Mouse (Mus musculus): ENCODE measurements around the gene Sun2. TPM values are rescaled to one million over a fixed set of nuclear protein-coding genes. Genes with fewer than 3 reads are reported as not detected.
A peak's percentile ranks its signal among the peaks of the same experiment; 100 is the strongest.

The Sun2 gene
- total RNA-seq, 2 experiments from 2014 or later = 83.4 to 233 TPM

DNA sequence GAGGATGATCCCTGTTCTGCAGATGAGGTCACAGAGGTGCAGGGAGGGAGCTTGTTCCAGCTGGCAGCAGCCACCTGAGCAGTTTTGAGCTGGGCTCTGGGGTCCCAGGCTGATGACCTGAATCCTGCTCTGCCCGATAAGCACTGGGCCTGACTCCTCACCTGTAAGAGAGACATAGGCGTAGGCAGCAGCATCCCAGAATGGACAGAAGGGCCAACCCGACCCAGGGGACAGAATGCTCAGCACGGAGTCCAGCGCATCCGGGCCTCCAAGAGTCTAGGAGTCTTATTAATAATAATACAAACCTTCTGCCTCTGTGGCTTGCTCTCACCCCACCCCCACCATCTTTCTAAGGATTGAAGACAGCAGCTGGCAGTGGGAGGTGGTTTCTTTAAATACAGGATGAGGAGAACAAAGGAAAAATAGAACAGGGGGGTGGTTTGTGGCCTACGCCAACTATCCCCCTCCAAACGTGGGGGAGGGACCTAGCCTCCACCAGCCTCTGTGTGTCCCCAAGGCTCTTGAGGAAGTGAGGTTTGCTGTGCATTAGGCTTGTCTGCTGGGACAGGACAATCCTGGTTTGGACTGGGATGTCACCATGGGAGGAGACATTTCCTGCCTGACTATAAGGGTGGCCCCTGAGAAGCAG is 13.8 kb upstream of the Sun2 start:
- ATAC-seq (replicated peaks; ENCODE audit: poor library complexity) = no peak

DNA sequence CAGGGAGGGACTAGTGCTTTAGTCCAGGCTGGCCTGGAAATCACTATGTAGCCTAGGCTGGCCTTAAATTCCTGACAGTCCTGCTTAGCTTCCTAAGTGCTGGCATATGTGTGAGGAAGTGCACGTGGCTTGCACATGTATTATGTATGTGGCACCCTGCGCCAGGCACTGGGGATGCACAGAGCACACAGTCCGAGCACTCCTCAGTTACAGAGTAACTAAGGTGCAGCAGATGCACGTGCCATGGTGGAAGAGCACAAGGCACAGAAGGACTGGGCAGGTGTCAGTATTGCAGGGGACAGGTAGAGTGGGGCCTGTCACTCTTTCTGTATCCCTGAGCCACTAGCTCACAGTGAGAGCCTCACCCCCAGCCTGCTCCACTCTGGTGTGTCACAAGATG is 12.8 kb upstream of the Sun2 start:
- ATAC-seq (replicated peaks; ENCODE audit: poor library complexity) = no peak

GRCm38 (mm10) chr15:79753873-79754272 is 11.5 kb upstream of the Sun2 start:
- ATAC-seq (replicated peaks; ENCODE audit: poor library complexity) = no peak

DNA sequence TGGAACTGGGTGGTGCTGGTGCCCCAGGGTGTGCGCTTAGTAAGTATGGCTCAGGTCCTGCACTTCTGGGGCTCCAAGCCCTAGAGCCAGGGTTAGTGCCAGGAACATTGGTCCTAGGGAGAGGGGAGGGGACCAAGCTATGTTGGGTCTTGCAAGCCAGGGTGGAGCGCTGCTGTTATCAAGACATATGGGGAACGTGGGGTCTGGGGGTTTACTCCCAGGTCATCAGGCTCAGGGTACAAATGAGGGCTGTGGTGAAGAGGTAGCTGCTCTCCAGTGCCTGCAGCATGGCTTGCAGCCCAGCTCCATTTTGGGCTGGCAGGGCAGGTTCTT is 11.1 kb upstream of the Sun2 start:
- no peak for ATAC-seq (replicated peaks; ENCODE audit: poor library complexity)

- peak; percentile 81 for ATAC-seq (replicated peaks; ENCODE audit: poor library complexity)
These were observed 10.5 kb upstream of the Sun2 start for GRCm38 (mm10) chr15:79752742-79753419.

- ATAC-seq (replicated peaks; ENCODE audit: poor library complexity) = peak; percentile 51
These were observed 9.4 kb upstream of the Sun2 start for GRCm38 (mm10) chr15:79751772-79752171.

GRCm38 (mm10) chr15:79750266-79750665 is 7.9 kb upstream of the Sun2 start:
- ATAC-seq (replicated peaks; ENCODE audit: poor library complexity) = no peak

- ATAC-seq (replicated peaks; ENCODE audit: poor library complexity) = peak; percentile 30
These were observed 6.8 kb upstream of the Sun2 start for GRCm38 (mm10) chr15:79749162-79749561.

DNA sequence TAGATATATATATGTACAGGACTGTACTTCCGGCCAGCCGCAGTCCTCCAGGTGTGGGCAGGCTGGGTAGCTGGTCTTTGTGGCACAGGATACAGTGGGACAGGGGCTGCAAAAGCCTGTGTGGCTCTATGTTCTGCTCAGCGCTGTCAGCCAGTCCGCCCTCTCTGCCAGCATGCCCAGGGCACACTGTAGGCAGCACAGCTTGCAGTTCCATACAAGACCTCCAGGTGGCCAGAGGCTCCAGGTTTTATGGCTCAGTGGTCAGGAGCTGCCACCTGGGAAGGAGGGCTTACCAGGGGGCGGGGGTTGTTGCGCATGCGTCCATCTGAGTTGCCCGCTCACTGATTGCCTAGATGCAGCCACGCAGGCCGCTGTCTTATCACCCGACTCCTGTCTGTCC is 5.7 kb upstream of the Sun2 start:
- peak; percentile 61 for ATAC-seq (replicated peaks; ENCODE audit: poor library complexity)

DNA sequence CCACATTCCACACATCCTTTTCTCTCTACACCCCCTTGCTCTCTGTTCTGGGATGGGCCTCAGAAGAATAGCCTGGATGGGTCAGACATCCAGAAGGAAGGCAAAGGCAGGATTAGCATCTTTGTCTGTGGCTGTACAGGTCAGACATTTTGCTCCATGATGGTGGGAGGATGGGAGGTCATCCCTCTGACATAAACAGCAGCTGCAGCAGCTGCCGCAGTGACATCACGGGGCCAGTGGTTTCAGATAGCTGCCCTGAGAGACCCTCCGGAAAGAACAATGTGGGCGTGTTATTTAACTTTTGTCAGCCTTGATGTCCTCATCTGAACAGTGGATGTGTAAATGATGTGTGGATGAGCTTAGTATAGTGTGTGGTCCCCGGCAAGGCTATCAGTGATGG is 3.5 kb upstream of the Sun2 start:
- no peak for ATAC-seq (replicated peaks; ENCODE audit: poor library complexity)

DNA sequence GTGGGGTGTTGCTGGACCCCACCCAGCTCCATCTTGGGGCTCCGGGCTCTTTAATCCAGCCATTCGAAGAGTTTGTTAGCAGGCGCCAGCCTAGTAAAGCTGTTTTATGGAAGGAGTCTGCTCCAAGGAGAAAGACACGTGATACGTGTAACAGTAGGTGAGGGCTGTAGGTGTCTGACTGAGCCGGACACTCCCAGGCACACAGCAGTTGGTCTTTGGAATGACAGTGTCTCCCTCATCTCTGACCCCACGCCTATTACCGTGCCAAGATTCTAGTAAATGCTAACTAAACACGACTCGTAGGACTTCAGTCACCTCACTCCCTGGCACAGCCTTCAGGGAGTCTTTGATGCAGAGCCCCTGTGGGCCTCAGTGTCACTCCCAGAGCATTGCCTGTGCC is 3.0 kb upstream of the Sun2 start:
- ATAC-seq (replicated peaks; ENCODE audit: poor library complexity) = no peak

DNA sequence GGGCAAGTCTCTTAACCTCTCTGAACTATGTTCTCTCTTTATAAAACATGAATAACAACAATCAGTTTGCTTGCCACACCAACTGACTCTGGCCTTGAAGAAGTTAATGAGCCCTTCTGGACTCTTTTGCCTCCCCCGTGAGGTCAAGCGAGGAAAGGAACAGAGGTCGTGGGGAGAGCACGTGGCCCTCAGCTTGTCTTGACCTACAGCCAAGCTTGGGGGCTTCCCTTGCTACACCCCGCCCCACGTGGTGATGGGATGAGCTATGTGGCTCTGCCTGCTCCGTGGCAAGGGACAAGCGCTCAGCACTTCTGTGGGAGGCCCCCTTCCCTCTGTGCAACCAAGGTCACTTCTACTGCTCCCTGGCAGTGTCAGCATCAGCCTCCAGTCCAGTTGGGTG is 2.4 kb upstream of the Sun2 start:
- no peak for ATAC-seq (replicated peaks; ENCODE audit: poor library complexity)

DNA sequence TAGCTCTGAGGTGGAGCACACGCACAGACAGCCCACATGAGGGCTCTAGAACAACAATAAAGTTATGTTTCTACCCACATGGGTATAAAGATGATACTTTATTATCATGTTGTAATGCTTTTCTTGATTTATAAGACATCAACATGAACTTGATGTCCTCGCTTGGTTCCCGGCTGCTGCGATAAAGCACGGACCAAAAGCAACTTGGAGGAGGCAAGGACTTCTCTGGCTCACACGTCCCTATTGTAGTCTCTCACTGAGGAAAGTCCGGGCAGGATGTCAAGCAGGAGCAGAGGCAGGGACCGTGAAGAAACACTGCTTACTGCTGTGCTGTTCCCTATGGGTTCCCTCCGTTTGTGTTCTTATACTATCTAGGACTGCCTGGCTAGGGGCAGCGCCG is 1.7 kb upstream of the Sun2 start:
- no peak for ATAC-seq (replicated peaks; ENCODE audit: poor library complexity)

- no peak for ATAC-seq (replicated peaks; ENCODE audit: poor library complexity)
These were observed 329 bp upstream of the Sun2 start for GRCm38 (mm10) chr15:79742706-79743023.

DNA sequence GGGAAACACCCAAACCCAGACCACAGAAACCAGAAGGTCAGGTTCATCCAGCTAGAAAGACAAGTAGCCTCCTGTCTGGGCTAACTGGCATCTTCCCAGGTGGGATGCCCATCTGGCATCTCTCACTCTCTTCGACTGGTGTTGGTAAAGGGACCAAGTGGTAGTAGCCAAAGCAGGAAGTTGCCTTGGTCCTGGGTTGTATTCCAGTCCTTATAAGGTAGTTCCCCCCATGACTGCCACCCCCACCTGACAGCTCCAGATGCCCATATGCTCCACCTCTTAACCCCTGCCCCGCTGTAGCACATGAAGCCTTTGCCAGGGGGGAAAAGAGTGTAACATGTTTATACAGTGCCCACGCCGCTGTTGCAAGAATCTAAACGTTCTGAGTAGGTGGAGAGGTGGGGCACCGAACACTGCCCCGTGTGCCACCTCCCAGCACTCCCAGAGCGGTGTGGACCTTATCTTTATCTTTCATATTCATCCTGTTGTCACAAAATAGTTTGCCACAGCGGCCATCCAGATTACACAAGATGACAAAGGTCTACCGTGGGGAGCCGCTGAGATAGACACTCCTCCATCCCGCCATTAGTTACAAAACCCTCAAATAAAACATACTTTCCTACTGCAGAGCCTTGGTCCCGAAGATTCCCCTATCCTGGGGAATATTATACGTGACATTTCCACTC is 1.0 kb downstream of the Sun2 start:
- peak; percentile 57 for ATAC-seq (replicated peaks; ENCODE audit: poor library complexity)

DNA sequence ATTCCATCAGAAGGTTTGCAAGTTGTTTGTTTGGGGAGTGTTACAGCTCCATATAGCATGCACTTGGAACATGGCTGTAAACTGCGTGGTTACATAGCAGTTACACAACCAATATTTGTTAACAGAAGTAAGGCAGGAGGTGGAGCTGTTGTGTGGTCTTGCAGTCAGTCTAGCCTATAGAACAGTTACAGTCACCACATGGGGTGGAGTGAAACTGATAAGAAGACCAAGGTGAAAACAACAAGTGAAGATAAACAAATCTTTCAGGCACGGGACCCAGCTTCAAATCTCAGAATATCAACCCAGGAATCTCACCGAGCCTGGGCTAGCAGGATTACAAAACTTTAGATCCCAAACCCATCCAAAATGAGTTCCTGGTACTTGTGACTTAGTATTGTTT is 1.6 kb downstream of the Sun2 start:
- peak; percentile 36 for ATAC-seq (replicated peaks; ENCODE audit: poor library complexity)

DNA sequence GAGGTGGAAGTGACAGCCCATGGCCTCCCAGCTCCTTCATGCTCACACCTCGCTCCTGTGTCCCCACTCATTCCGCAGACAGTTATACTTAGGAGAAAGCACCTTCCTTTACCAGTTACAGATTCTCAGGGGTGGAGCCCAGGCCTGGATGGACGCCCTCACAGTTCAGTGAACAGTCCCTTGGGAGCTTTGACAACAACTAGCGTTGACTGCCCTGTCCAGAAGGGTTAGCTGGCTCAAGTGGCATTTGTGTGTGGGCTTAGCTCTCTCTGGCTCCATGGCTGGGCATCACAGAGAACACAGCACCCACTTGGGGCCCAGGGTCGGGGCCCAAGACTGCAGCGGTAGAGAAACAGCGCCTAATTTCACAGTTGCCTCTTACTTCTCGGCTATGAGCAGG is 8.0 kb downstream of the Sun2 start:
- 0 out of 2 replicates have a peak, but pooled peaks have one; percentile 2 for ATAC-seq (replicated peaks; ENCODE audit: poor library complexity)

DNA sequence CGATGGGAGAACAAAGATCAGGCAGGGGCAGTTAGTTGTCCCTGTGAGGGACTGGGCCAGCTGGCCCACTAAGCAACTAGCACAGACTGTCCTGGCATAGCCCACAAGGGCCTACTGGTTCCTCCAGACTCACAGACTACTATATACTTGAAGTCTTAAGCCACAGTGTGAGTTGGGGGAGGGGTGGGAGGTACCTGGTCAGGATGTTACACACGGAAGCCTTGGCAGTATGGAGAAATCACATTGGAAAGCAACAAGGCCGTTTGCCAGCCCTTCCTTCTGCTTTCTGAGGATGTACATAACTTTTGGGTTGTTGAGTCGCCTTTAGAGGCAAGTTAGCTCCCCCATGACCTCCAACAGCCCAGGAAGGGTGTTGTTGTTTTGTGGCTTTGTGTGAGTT is 8.7 kb downstream of the Sun2 start:
- ATAC-seq (replicated peaks; ENCODE audit: poor library complexity) = peak; percentile 73

GRCm38 (mm10) chr15:79733192-79733591 is 9.1 kb downstream of the Sun2 start:
- no peak for ATAC-seq (replicated peaks; ENCODE audit: poor library complexity)

DNA sequence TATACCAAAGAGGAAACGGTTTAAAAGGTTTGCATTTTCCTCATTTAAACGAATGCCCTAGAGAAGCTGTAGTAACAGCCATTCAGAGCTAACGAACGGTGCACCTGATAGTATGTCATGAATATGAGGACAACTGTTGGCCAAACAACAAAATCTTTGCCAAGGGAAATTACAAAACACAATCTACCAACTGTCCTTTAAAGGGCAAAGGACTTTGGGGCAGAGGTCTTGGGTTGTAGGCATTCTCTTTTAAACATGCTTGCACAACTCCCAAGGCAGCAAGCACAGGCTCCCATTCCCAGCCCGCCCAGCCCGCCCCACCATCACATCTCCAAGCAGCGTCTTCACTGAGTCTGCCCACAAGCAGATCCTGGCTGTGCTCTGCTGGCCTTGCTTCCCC is 10.8 kb downstream of the Sun2 start:
- ATAC-seq (replicated peaks; ENCODE audit: poor library complexity) = peak; percentile 33; the same call in 1 of the 2 replicates

DNA sequence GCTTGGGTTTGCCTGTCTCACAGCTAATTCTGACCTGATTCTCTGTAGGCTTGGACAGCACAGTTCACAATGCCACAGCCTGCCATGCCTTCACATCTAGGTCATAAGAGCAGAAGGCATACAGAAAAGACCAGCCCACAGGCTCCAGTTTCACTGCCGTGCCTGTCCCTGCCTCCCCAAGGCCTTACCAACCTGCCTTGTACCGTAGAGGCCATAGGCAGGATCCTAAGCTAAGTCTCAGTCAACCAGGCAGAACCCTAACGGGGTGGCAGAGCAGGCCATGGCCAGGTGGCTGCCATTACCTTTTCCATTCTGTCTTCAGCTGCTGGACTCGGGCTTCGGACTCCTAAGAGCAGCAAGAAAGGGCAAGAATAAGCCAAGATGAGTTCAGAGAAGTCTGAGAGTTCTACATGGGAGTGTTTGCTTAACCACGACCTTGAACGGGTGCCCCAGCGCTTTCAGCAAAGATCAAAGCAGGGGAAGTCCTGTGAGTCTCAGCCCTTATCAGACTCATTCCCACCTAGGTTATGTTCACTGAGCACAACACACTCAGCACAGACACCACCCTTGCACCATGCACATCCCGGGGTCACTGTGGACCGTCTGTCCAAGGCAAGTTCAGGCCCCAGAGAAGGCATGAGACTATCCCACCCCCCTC is 13.5 kb downstream of the Sun2 start:
- ATAC-seq (replicated peaks; ENCODE audit: poor library complexity) = no peak

DNA sequence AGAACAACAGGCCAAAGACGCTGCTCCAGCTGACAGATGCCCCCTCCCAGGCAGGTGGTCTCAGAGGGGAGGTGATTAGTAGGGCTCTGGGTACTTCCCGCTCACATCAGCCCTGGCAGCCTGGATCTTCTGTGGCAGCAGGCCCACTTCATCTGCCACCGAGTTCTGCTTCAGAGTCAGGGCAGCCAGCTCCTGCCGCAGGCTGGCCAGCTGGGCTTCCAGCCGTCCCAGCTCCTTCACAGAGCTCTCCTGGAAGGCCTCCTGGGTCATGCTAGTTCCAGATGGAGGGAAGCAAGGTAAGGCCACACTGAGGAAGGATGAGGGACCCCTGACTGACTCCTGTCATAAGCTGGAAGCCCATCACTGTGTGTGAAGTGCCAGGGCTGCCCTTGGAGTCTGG is 14.0 kb downstream of the Sun2 start:
- no peak for ATAC-seq (replicated peaks; ENCODE audit: poor library complexity)

Measured in megakaryocyte progenitor cell, adult 5-6 weeks (primary cell).